Mouse (Mus musculus) small intestine, adult 2 months (tissue): ENCODE data around the gene Ddx24. TPM values are rescaled to one million over a fixed set of nuclear protein-coding genes. Genes with fewer than 3 reads are reported as not detected.
"Not testable (repeated sequence)": the region's sequence is repeated elsewhere in the genome, so short reads cannot be mapped to it uniquely, and the experiment has no call there.

Source experiments
- H3K27ac ChIP-seq: fragments of 200-500 bp; 2 replicates; pipeline ENCODE4 v1.5.1; 2012; ENCODE audit warnings: low read depth, low read length, control low read depth, inconsistent platforms; ENCODE audit not compliant: insufficient read depth
- H3K27me3 ChIP-seq: fragments of 200-500 bp; 2 replicates; pipeline ENCODE4 v1.6.1; 2012; ENCODE audit warnings: mild to moderate bottlenecking, moderate library complexity, low read length, inconsistent platforms; ENCODE audit not compliant: control insufficient read depth, insufficient read depth
- H3K36me3 ChIP-seq: fragments of 200-500 bp; 2 replicates; pipeline ENCODE4 v1.6.1; 2012; ENCODE audit warnings: mild to moderate bottlenecking, low read length, control low read depth, inconsistent platforms; ENCODE audit not compliant: control insufficient read depth, insufficient read depth
- H3K4me1 ChIP-seq: fragments of 200-500 bp; 2 replicates; pipeline ENCODE4 v1.6.1; 2012; ENCODE audit warnings: low read length, inconsistent platforms, mixed read lengths; ENCODE audit not compliant: control insufficient read depth, insufficient read depth, insufficient read length
- H3K4me3 ChIP-seq: fragments of 200-500 bp; 2 replicates; pipeline ENCODE4 v1.5.1; 2012; ENCODE audit warnings: low read depth, mild to moderate bottlenecking, control low read depth, inconsistent platforms, low read length, moderate library complexity
- CTCF ChIP-seq: fragments of 200-500 bp; IDR thresholded peaks from 2 replicates; pipeline ENCODE4 v1.5.1; 2012; ENCODE audit warnings: low read depth, mild to moderate bottlenecking, control low read depth, inconsistent platforms, low read length, moderate library complexity, mixed read lengths; ENCODE audit not compliant: insufficient replicate concordance, insufficient read length; ENCODE audit errors: extremely low read depth
- POLR2A ChIP-seq: fragments of 200-500 bp; IDR thresholded peaks from 2 replicates; pipeline ENCODE4 v1.6.1; 2012; ENCODE audit warnings: low read depth, mild to moderate bottlenecking, control low read depth, inconsistent platforms, low read length, moderate library complexity
- WGBS: fragments of 180-500 bp; shearing (Covaris S2); methylation state at CpG from one replicate; pipeline ENCODE4 v1.1.7; 2018; 5-methylcytosine and 5-hydroxymethylcytosine counted together
- polyA plus RNA-seq: library from polyadenylated mRNA; depleted of rRNA; stranded (reverse); fragments of >200 nt; gene quantifications from 2 replicates; pipeline ENCODE4 v1.2.3, GENCODE M21; 2012; rRNA removed

Ddx24 gene
- polyA plus RNA-seq, result 12.5 and 21.8 TPM in 2 replicates

GRCm38 (mm10) chr12:103425729-103426470 is at the start of gene Ddx24:
Gene Ddx24, minus strand, starts transcription at chr12:103425830.
- H3K27me3 ChIP-seq, result no peaks in the 10 kb centered on the region
- H3K27ac ChIP-seq, result no peak within 1 kb of the TSS
- H3K4me3 ChIP-seq, result peak within 1 kb of the TSS; percentile 75
- TF ChIP-seq CTCF, result peak; percentile 93
- TF ChIP-seq POLR2A, result peak; percentile 82
- H3K4me1 ChIP-seq, result peaks cover 5% of the 10 kb centered on the region; the same call in 1 of the 2 replicates
- under 1% methylated on average over 33 of the region's 33 CpGs for WGBS
- peaks cover 9% of the 10 kb centered on the region for H3K36me3 ChIP-seq

- Histone ChIP-seq H3K27me3 (no peaks in the 10 kb centered on the region), H3K4me3 (no peak overlapping the region), H3K4me1 (peaks cover 4% of the 10 kb centered on the region; the same call in 1 of the 2 replicates), H3K36me3 (no peaks in the 10 kb centered on the region), H3K27ac (no peak overlapping the region)
- TF ChIP-seq CTCF (no peak), POLR2A (no peak)
- WGBS, result 16% methylated on average over 2 of the region's 2 CpGs
These were observed 48.9 kb upstream of the Ddx24 start for GRCm38 (mm10) chr12:103474481-103474880.

- TF ChIP-seq CTCF (no peak), POLR2A (no peak)
- Histone ChIP-seq H3K27me3 (no peaks in the 10 kb centered on the region), H3K4me1 (peaks cover 7% of the 10 kb centered on the region; the same call in 1 of the 2 replicates), H3K36me3 (peaks cover 5% of the 10 kb centered on the region; the same call in 1 of the 2 replicates), H3K27ac (peak within 1 kb of the TSS; percentile 77), H3K4me3 (peak within 1 kb of the TSS; percentile 56)
- 12% methylated on average over 3 of the region's 3 CpGs for WGBS
These were observed 31.5 kb upstream of the Ddx24 start, which contains the start of gene Ifi27l2b for GRCm38 (mm10) chr12:103457140-103457539. Gene Ifi27l2b, minus strand, starts transcription at chr12:103457223.

- not testable (repeated sequence) for H3K4me1 ChIP-seq, H3K27me3 ChIP-seq, H3K36me3 ChIP-seq
- Histone ChIP-seq H3K4me3 (peak overlapping the region; percentile 56), H3K27ac (peak overlapping the region; percentile 77)
- WGBS, result no CpG with 5 or more reads among the region's 1 CpGs
These were observed 31.1 kb upstream of the Ddx24 start for GRCm38 (mm10) chr12:103456727-103457126.

GRCm38 (mm10) chr12:103453361-103453760 is 27.7 kb upstream of the Ddx24 start:
- peaks cover 15% of the 10 kb centered on the region for H3K36me3 ChIP-seq
- peaks cover 7% of the 10 kb centered on the region; the same call in 1 of the 2 replicates for H3K4me1 ChIP-seq
- peak overlapping the region; percentile 35 for H3K27ac ChIP-seq
- TF ChIP-seq CTCF, result no peak
- no peak for TF ChIP-seq POLR2A
- H3K4me3 ChIP-seq, result no peak overlapping the region
- no peaks in the 10 kb centered on the region for H3K27me3 ChIP-seq

GRCm38 (mm10) chr12:103445060-103445459 is 19.4 kb upstream of the Ddx24 start:
- WGBS, result 85% methylated on average over 3 of the region's 3 CpGs
- Histone ChIP-seq H3K4me1 (peaks cover 7% of the 10 kb centered on the region), H3K4me3 (no peak overlapping the region), H3K27ac (no peak overlapping the region), H3K36me3 (peaks cover 2% of the 10 kb centered on the region; the same call in 1 of the 2 replicates), H3K27me3 (no peaks in the 10 kb centered on the region)
- TF ChIP-seq CTCF, result no peak
- TF ChIP-seq POLR2A, result no peak

- H3K27ac ChIP-seq, H3K4me3 ChIP-seq, H3K4me1 ChIP-seq, H3K36me3 ChIP-seq, H3K27me3 ChIP-seq: not testable (repeated sequence)
- 31% methylated on average over 6 of the region's 7 CpGs for WGBS
These were observed 18.6 kb upstream of the Ddx24 start for GRCm38 (mm10) chr12:103444261-103444660.

GRCm38 (mm10) chr12:103443524-103443923 is 17.9 kb upstream of the Ddx24 start, which contains the start of gene Ifi27l2a:
Gene Ifi27l2a, minus strand, starts transcription at chr12:103443680.
- Histone ChIP-seq H3K4me3 (peak within 1 kb of the TSS; percentile 53), H3K27me3 (no peaks in the 10 kb centered on the region), H3K36me3 (peaks cover 8% of the 10 kb centered on the region; the same call in 1 of the 2 replicates), H3K27ac (peak within 1 kb of the TSS; percentile 56), H3K4me1 (peaks cover 7% of the 10 kb centered on the region)
- TF ChIP-seq CTCF, result no peak
- TF ChIP-seq POLR2A, result no peak
- 54% methylated on average over 3 of the region's 3 CpGs for WGBS
